Mouse (Mus musculus): ENCODE measurements at regions not wholly inside any gene's neighbourhood (a gene's known extent, or its start where the extent isn't known, plus 50 kb on each side); places are given as distances from the start of the nearest gene placed in this dataset.

- no peak overlapping the region for H3K4me3 ChIP-seq (ENCODE audit: low read length)
- H3K27me3 ChIP-seq (ENCODE audit: control insufficient read depth, insufficient read depth, low read depth, low read length) = no peaks in the 10 kb centered on the region
- ATAC-seq (ENCODE audit: low read depth) = no peak
- H3K4me1 ChIP-seq (replicated peaks; ENCODE audit: control insufficient read depth, insufficient read depth, low read length) = no peaks in the 10 kb centered on the region
- H3K27ac ChIP-seq (ENCODE audit: low read length) = no peak overlapping the region
- H3K9ac ChIP-seq (ENCODE audit: low read length) = no peak overlapping the region
- H3K9me3 ChIP-seq (ENCODE audit: control insufficient read depth, low read length) = no peaks in the 10 kb centered on the region
- H3K36me3 ChIP-seq (ENCODE audit: control insufficient read depth, insufficient read depth, low read length) = no peaks in the 10 kb centered on the region
- no peak overlapping the region for H3K4me2 ChIP-seq (ENCODE audit: low read depth, low read length)
- 96% methylated on average over 2 of the region's 2 CpGs for WGBS
These were observed 115.8 kb downstream of the Lnpk start for GRCm38 (mm10) chr2:74463407-74463806.

GRCm38 (mm10) chr2:74461211-74461844 is 117.9 kb downstream of the Lnpk start:
- H3K4me3 ChIP-seq (ENCODE audit: low read length) = no peak overlapping the region
- 55% methylated on average over 11 of the region's 11 CpGs for WGBS
- no peaks in the 10 kb centered on the region for H3K4me1 ChIP-seq (replicated peaks; ENCODE audit: control insufficient read depth, insufficient read depth, low read length)
- H3K4me2 ChIP-seq (ENCODE audit: low read depth, low read length) = no peak overlapping the region
- no peaks in the 10 kb centered on the region for H3K27me3 ChIP-seq (ENCODE audit: control insufficient read depth, insufficient read depth, low read depth, low read length)
- no peaks in the 10 kb centered on the region for H3K36me3 ChIP-seq (ENCODE audit: control insufficient read depth, insufficient read depth, low read length)
- no peak overlapping the region for H3K9ac ChIP-seq (ENCODE audit: low read length)
- no peaks in the 10 kb centered on the region for H3K9me3 ChIP-seq (ENCODE audit: control insufficient read depth, low read length)
- H3K27ac ChIP-seq (ENCODE audit: low read length) = no peak overlapping the region
- no peak for ATAC-seq (ENCODE audit: low read depth)

- Histone ChIP-seq H3K9me3 (ENCODE audit: control insufficient read depth, low read length) (no peaks in the 10 kb centered on the region), H3K9ac (ENCODE audit: low read length) (no peak overlapping the region), H3K27me3 (ENCODE audit: control insufficient read depth, insufficient read depth, low read depth, low read length) (no peaks in the 10 kb centered on the region), H3K4me2 (ENCODE audit: low read depth, low read length) (no peak overlapping the region), H3K36me3 (ENCODE audit: control insufficient read depth, insufficient read depth, low read length) (no peaks in the 10 kb centered on the region), H3K27ac (ENCODE audit: low read length) (no peak overlapping the region), H3K4me3 (ENCODE audit: low read length) (no peak overlapping the region), H3K4me1 (replicated peaks; ENCODE audit: control insufficient read depth, insufficient read depth, low read length) (no peaks in the 10 kb centered on the region)
- ATAC-seq (ENCODE audit: low read depth) = no peak
- WGBS = 49% methylated on average over 4 of the region's 4 CpGs
These were observed 124.8 kb downstream of the Lnpk start for GRCm38 (mm10) chr2:74454431-74454830.

- H3K9me3 ChIP-seq (ENCODE audit: control insufficient read depth, low read length) = no peaks in the 10 kb centered on the region
- H3K4me1 ChIP-seq (replicated peaks; ENCODE audit: control insufficient read depth, insufficient read depth, low read length) = no peaks in the 10 kb centered on the region
- ATAC-seq (ENCODE audit: low read depth) = no peak
- WGBS = 85% methylated on average over 1 of the region's 1 CpGs
- no peak overlapping the region for H3K27ac ChIP-seq (ENCODE audit: low read length)
- H3K27me3 ChIP-seq (ENCODE audit: control insufficient read depth, insufficient read depth, low read depth, low read length) = no peaks in the 10 kb centered on the region
- no peak overlapping the region for H3K4me2 ChIP-seq (ENCODE audit: low read depth, low read length)
- no peak overlapping the region for H3K4me3 ChIP-seq (ENCODE audit: low read length)
- H3K9ac ChIP-seq (ENCODE audit: low read length) = no peak overlapping the region
- no peaks in the 10 kb centered on the region for H3K36me3 ChIP-seq (ENCODE audit: control insufficient read depth, insufficient read depth, low read length)
These were observed 126.6 kb downstream of the Lnpk start for GRCm38 (mm10) chr2:74452679-74453078.

- WGBS = 31% methylated on average over 6 of the region's 6 CpGs
- no peak overlapping the region for H3K4me2 ChIP-seq (ENCODE audit: low read depth, low read length)
- ATAC-seq (ENCODE audit: low read depth) = peak; percentile 62
These were observed 127.7 kb downstream of the Lnpk start for GRCm38 (mm10) chr2:74451578-74451977.

GRCm38 (mm10) chr2:74451038-74451437 is 128.2 kb downstream of the Lnpk start:
- no peaks in the 10 kb centered on the region for H3K9me3 ChIP-seq (ENCODE audit: control insufficient read depth, low read length)
- ATAC-seq (ENCODE audit: low read depth) = no peak
- H3K4me3 ChIP-seq (ENCODE audit: low read length) = no peak overlapping the region
- no peaks in the 10 kb centered on the region for H3K4me1 ChIP-seq (replicated peaks; ENCODE audit: control insufficient read depth, insufficient read depth, low read length)
- no peak overlapping the region for H3K9ac ChIP-seq (ENCODE audit: low read length)
- H3K4me2 ChIP-seq (ENCODE audit: low read depth, low read length) = no peak overlapping the region; the same call in 1 of the 2 replicates
- whole genome bisulfite sequencing = 63% methylated on average over 4 of the region's 4 CpGs
- H3K36me3 ChIP-seq (ENCODE audit: control insufficient read depth, insufficient read depth, low read length) = no peaks in the 10 kb centered on the region
- no peaks in the 10 kb centered on the region for H3K27me3 ChIP-seq (ENCODE audit: control insufficient read depth, insufficient read depth, low read depth, low read length)
- H3K27ac ChIP-seq (ENCODE audit: low read length) = no peak overlapping the region

More at GRCm38 (mm10) chr2:74451578-74451977, 127.7 kb downstream of the Lnpk start:
- Histone ChIP-seq H3K36me3 (ENCODE audit: control insufficient read depth, insufficient read depth, low read length) (no peaks in the 10 kb centered on the region), H3K9ac (ENCODE audit: low read length) (no peak overlapping the region), H3K9me3 (ENCODE audit: control insufficient read depth, low read length) (no peaks in the 10 kb centered on the region), H3K4me3 (ENCODE audit: low read length) (no peak overlapping the region), H3K4me1 (replicated peaks; ENCODE audit: control insufficient read depth, insufficient read depth, low read length) (no peaks in the 10 kb centered on the region), H3K27me3 (ENCODE audit: control insufficient read depth, insufficient read depth, low read depth, low read length) (no peaks in the 10 kb centered on the region), H3K27ac (ENCODE audit: low read length) (no peak overlapping the region)

- Histone ChIP-seq H3K4me3 (ENCODE audit: low read length) (no peak overlapping the region), H3K36me3 (ENCODE audit: control insufficient read depth, insufficient read depth, low read length) (no peaks in the 10 kb centered on the region), H3K4me2 (ENCODE audit: low read depth, low read length) (no peak overlapping the region), H3K9me3 (ENCODE audit: control insufficient read depth, low read length) (no peaks in the 10 kb centered on the region), H3K27me3 (ENCODE audit: control insufficient read depth, insufficient read depth, low read depth, low read length) (no peaks in the 10 kb centered on the region), H3K9ac (ENCODE audit: low read length) (no peak overlapping the region), H3K27ac (ENCODE audit: low read length) (no peak overlapping the region), H3K4me1 (replicated peaks; ENCODE audit: control insufficient read depth, insufficient read depth, low read length) (no peaks in the 10 kb centered on the region)
- 80% methylated on average over 11 of the region's 11 CpGs for WGBS
- ATAC-seq (ENCODE audit: low read depth) = no peak
These were observed 129.0 kb downstream of the Lnpk start for GRCm38 (mm10) chr2:74450064-74450765.

GRCm38 (mm10) chr2:74435184-74435911 is 143.9 kb downstream of the Lnpk start:
- WGBS = 45% methylated on average over 13 of the region's 13 CpGs
- peak overlapping the region; percentile 50 for H3K27ac ChIP-seq (ENCODE audit: low read length)

GRCm38 (mm10) chr2:74426746-74427145 is 152.5 kb downstream of the Lnpk start:
- Histone ChIP-seq H3K9me3 (ENCODE audit: control insufficient read depth, low read length) (no peaks in the 10 kb centered on the region), H3K27me3 (ENCODE audit: control insufficient read depth, insufficient read depth, low read depth, low read length) (no peaks in the 10 kb centered on the region), H3K36me3 (ENCODE audit: control insufficient read depth, insufficient read depth, low read length) (no peaks in the 10 kb centered on the region), H3K4me1 (replicated peaks; ENCODE audit: control insufficient read depth, insufficient read depth, low read length) (no peaks in the 10 kb centered on the region), H3K27ac (ENCODE audit: low read length) (no peak overlapping the region), H3K4me3 (ENCODE audit: low read length) (no peak overlapping the region), H3K4me2 (ENCODE audit: low read depth, low read length) (no peak overlapping the region), H3K9ac (ENCODE audit: low read length) (no peak overlapping the region)
- no peak for ATAC-seq (ENCODE audit: low read depth)
- 64% methylated on average over 15 of the region's 15 CpGs for WGBS

More at GRCm38 (mm10) chr2:74435184-74435911, 143.9 kb downstream of the Lnpk start:
- no peaks in the 10 kb centered on the region for H3K27me3 ChIP-seq (ENCODE audit: control insufficient read depth, insufficient read depth, low read depth, low read length)
- no peaks in the 10 kb centered on the region for H3K4me1 ChIP-seq (replicated peaks; ENCODE audit: control insufficient read depth, insufficient read depth, low read length)
- no peak overlapping the region for H3K9ac ChIP-seq (ENCODE audit: low read length)
- no peaks in the 10 kb centered on the region for H3K36me3 ChIP-seq (ENCODE audit: control insufficient read depth, insufficient read depth, low read length)
- peak overlapping the region; percentile 17; the same call in 1 of the 2 replicates for H3K4me2 ChIP-seq (ENCODE audit: low read depth, low read length)
- ATAC-seq (ENCODE audit: low read depth) = peak; percentile 92
- H3K9me3 ChIP-seq (ENCODE audit: control insufficient read depth, low read length) = peaks cover 4% of the 10 kb centered on the region
- no peak overlapping the region for H3K4me3 ChIP-seq (ENCODE audit: low read length)
